Mouse (Mus musculus) liver, embryonic 16.5 days (tissue): Measurements from ENCODE around the gene Bloc1s4. TPM values are rescaled to one million over a fixed set of nuclear protein-coding genes. Genes with fewer than 3 reads are reported as not detected.

Experiments used
- ATAC-seq: fragments of 200-750 bp; cut with Nextera tagmentation; 2 replicates; pipeline ENCODE4 v1.8.0; 2017; ENCODE audit warnings: low read depth, mild to moderate bottlenecking, moderate number of reproducible peaks, moderate library complexity
- H3K27ac ChIP-seq: fragments of 300-500 bp; sonication (generic); 2 replicates; pipeline ENCODE4 v1.5.1; 2014; ENCODE audit warnings: mild to moderate bottlenecking, low read length
- H3K27me3 ChIP-seq: fragments of 300-500 bp; sonication (generic); 2 replicates; pipeline ENCODE4 v1.6.1; 2014; ENCODE audit warnings: low read depth, low read length, mixed read lengths; ENCODE audit not compliant: control insufficient read depth, insufficient read depth
- H3K36me3 ChIP-seq: fragments of 300-500 bp; sonication (generic); 2 replicates; pipeline ENCODE4 v1.6.1; 2014; ENCODE audit warnings: mild to moderate bottlenecking; ENCODE audit not compliant: control insufficient read depth, insufficient read depth
- H3K4me1 ChIP-seq: fragments of 300-500 bp; sonication (generic); 2 replicates; pipeline ENCODE4 v1.6.1; 2014; ENCODE audit warnings: low read depth, low read length, mixed read lengths; ENCODE audit not compliant: control insufficient read depth
- H3K4me2 ChIP-seq: fragments of 300-500 bp; sonication (generic); 2 replicates; pipeline ENCODE4 v1.6.1; 2014; ENCODE audit warnings: low read depth, low read length, mixed read lengths
- H3K4me3 ChIP-seq: fragments of 300-500 bp; sonication (generic); 2 replicates; pipeline ENCODE4 v1.5.1; 2014; ENCODE audit warnings: low read depth, mild to moderate bottlenecking, low read length
- H3K9ac ChIP-seq: fragments of 300-500 bp; sonication (generic); 2 replicates; pipeline ENCODE4 v1.6.1; 2014; ENCODE audit warnings: low read depth, low read length
- H3K9me3 ChIP-seq: fragments of 300-500 bp; sonication (generic); replicated peaks from 2 replicates; pipeline ENCODE4 v1.6.1; 2016; ENCODE audit warnings: low read length; ENCODE audit not compliant: control insufficient read depth
- WGBS: fragments of 180-500 bp; shearing (Covaris S2); extraction: QIAGEN DNeasy Blood & Tissue Kit; methylation state at CpG from one replicate; pipeline ENCODE4 v1.1.7; 2014; ENCODE audit not compliant: insufficient replicate concordance; 5-methylcytosine and 5-hydroxymethylcytosine counted together
- polyA plus RNA-seq: library from polyadenylated mRNA; unstranded; fragments of >200 nt; fragmentation: Nextera tagmentation; extraction: Ambion mirVana; gene quantifications from 2 replicates; pipeline ENCODE4 v1.2.1, GENCODE M21; 2015

The Bloc1s4 gene
- polyA plus RNA-seq, 1 experiment from 2014 or later: 11.3 TPM

DNA sequence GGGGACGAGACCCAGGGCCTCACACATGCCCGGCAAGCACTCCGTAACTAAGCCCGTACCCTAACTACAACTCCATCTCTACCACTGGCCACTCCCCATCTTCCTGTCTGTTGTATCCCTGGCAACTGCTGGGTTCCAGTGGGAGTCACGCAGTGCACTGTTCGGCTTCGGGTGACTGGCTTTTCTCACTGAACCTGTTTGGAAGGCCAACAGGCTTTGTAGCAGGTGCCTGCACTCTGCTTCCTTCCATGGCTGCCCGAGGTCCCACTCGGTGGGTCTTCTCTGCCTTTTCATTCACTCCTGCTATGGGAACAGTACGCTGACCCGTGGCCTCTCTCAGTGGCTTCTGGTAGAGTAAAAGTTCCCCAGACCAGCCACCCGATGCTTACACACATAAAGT lies 22.6 kb downstream of the Bloc1s4 start:
- Histone ChIP-seq H3K36me3 (no peaks in the 10 kb centered on the region), H3K4me2 (0 out of 2 replicates have a peak overlapping the region, but pooled peaks have one; percentile 14), H3K4me1 (peaks cover 55% of the 10 kb centered on the region), H3K4me3 (0 out of 2 replicates have a peak overlapping the region, but pooled peaks have one; percentile 5), H3K27me3 (no peaks in the 10 kb centered on the region), H3K27ac (peak overlapping the region; percentile 86), H3K9me3 (no peaks in the 10 kb centered on the region), H3K9ac (no peak overlapping the region)
- 71% methylated on average over 12 of the region's 12 CpGs for WGBS
- no peak for ATAC-seq

DNA sequence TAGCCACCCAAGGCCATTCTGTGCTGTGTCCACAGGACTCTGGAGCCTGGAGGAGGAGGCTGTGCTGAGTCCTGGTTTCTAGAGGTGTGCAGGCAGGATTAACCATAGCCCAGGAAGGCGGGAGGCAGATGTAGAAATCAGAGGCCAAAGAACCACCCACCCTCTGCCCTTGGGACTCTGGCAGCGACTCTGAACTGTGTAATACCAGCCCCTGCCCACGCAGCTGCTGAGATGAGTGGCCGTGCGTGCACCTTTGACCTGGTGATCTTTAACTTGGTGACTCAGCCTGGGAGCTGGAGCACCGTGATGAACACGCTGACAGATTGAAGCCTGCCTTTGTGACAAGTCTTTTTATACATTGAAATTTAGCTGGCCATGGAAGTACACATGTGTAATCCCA lies 24.2 kb downstream of the Bloc1s4 start:
- H3K27me3 ChIP-seq: no peaks in the 10 kb centered on the region
- peak overlapping the region; percentile 81 for H3K27ac ChIP-seq
- 64% methylated on average over 7 of the region's 7 CpGs for WGBS
- no peaks in the 10 kb centered on the region for H3K9me3 ChIP-seq
- H3K4me3 ChIP-seq: no peak overlapping the region
- no peak overlapping the region for H3K4me2 ChIP-seq
- no peaks in the 10 kb centered on the region for H3K36me3 ChIP-seq
- H3K4me1 ChIP-seq: peaks cover 59% of the 10 kb centered on the region
- peak; percentile 54 for ATAC-seq
- peak overlapping the region; percentile 16; the same call in 1 of the 2 replicates for H3K9ac ChIP-seq

DNA sequence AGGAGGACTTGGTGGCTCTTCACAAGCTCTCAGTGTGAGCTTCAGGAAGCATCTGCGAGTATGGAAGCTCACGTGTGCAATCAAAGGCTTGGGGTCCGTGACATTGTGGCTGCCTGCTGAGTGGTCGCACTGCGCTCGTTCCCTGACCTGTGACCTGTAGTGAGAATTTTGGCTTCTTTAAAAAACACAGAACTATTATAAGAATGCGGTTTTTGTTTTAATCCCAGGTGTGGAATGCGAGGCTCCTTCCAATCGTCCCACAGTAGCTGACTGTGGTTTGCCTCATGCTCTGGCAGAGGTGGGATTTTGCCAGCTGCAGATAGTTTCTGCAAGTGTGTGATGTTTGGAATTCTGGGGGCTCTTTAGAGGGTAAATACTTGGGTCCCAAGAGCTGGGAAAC lies 25.1 kb downstream of the Bloc1s4 start:
- peaks cover 61% of the 10 kb centered on the region for H3K4me1 ChIP-seq
- peak overlapping the region; percentile 98 for H3K27ac ChIP-seq
- no peaks in the 10 kb centered on the region for H3K36me3 ChIP-seq
- H3K4me3 ChIP-seq: no peak overlapping the region
- ATAC-seq: no peak
- H3K4me2 ChIP-seq: no peak overlapping the region
- H3K9me3 ChIP-seq: no peaks in the 10 kb centered on the region
- no peak overlapping the region for H3K9ac ChIP-seq
- H3K27me3 ChIP-seq: no peaks in the 10 kb centered on the region
- WGBS: 82% methylated on average over 9 of the region's 9 CpGs

DNA sequence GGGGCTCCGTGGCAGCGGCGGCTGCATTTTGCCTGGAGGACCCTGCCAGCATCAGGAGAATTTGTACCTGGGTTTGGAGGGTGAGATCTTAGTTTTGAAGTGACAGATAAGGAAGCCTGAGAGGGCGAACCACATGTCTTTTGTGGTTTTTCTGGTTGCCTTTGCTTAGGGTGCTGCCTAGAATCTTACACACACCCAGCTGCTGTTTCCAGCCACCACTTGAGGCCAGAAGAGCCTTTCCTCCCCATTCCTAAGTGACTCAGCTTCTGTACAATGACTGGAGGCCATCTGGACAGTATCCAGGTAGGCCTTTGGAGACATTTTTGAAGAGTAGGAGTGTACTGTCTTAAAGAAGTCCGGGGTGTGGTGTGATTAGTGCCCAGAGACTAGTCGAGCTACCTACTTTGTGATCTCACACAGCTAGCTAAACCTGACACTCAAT lies 26.0 kb downstream of the Bloc1s4 start:
- ATAC-seq: 0 out of 2 replicates have a peak, but pooled peaks have one; percentile 1
- Histone ChIP-seq H3K4me3 (no peak overlapping the region), H3K4me2 (peak overlapping the region; percentile 74), H3K27ac (peak overlapping the region; percentile 98), H3K27me3 (no peaks in the 10 kb centered on the region), H3K9ac (peak overlapping the region; percentile 63), H3K4me1 (peaks cover 69% of the 10 kb centered on the region), H3K9me3 (no peaks in the 10 kb centered on the region), H3K36me3 (no peaks in the 10 kb centered on the region)
- WGBS: 22% methylated on average over 6 of the region's 6 CpGs

DNA sequence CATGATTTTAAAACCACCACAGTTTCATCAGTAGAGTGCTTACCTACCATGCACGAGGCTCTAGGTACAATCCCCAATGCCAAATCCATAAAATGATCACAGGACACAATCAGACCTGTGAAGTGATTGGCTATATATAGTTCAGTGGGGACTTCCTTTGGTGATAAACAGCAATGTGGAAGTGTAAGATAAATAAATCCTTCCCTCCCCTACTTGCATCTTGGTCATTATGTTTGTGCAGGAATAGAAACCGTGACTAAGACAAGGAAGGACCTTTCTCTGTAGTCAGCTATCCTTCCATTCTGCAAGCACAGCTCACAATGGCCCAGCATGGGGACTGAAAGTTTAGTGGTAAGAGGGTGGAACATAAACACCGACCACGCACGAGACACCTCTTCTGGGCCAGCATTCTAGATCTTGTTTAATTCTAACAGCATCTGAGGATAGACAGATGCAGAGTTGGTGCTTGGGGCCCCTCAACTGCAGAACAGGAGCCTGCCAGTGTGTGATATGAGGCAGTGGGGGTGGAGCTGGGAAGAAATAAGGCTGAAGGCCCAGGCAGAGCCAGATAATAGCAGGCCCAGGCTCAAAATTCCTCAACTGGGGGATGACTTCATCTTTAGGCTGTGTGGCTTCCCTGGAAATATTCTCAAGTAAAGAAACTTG lies 27.6 kb downstream of the Bloc1s4 start:
- Histone ChIP-seq H3K4me2 (peak overlapping the region; percentile 74), H3K27ac (peak overlapping the region; percentile 98), H3K9ac (peak overlapping the region; percentile 63), H3K4me1 (peaks cover 67% of the 10 kb centered on the region), H3K9me3 (no peaks in the 10 kb centered on the region), H3K27me3 (no peaks in the 10 kb centered on the region), H3K4me3 (peak overlapping the region; percentile 39), H3K36me3 (no peaks in the 10 kb centered on the region)
- 19% methylated on average over 5 of the region's 5 CpGs for whole genome bisulfite sequencing
- peak; percentile 90 for ATAC-seq

DNA sequence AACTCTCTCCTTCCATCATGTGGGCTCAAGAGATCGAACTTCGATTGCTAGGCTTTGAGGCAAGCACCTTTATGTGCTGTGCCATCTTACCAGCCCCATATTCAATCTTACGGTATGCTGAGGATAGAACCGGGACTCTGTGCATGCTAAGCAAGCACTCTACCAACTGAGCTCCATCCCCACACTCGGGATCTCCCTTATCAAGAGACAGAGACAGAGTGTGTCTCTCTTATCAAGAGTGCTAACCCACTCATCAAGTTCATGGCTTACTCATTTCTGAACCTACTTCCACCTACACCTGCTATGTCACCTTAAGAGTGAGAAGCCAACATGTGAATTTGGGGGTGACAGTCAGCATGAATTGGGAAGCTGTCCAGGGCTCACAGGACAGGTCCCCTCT lies 28.2 kb downstream of the Bloc1s4 start:
- peak; percentile 46 for ATAC-seq
- Histone ChIP-seq H3K9me3 (no peaks in the 10 kb centered on the region), H3K27me3 (no peaks in the 10 kb centered on the region), H3K9ac (peak overlapping the region; percentile 53), H3K4me2 (peak overlapping the region; percentile 74), H3K4me3 (peak overlapping the region; percentile 39), H3K27ac (peak overlapping the region; percentile 98), H3K36me3 (no peaks in the 10 kb centered on the region), H3K4me1 (peaks cover 67% of the 10 kb centered on the region)
- 46% methylated on average over 5 of the region's 5 CpGs for WGBS

DNA sequence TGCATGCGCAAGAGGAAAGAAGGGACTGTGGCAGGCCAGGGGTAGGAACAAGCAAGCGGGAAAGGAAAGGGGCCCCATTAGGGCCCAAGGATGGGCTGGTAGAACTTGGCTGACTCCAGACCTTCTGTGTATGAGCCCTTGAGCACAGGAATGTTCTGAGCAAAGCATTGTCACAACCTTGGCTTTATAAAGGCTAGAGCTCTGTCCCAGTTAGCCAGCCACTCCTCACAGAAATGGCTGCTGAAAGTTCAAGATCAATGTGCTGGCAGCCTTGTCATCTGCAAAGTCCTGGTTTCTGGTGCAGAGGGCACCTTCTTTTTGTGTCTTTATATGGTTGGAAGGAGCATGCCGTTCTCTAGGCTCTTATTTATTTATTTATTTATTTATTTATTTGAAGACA lies 28.8 kb downstream of the Bloc1s4 start:
- Histone ChIP-seq H3K4me1 (peaks cover 72% of the 10 kb centered on the region), H3K36me3 (no peaks in the 10 kb centered on the region), H3K4me2 (peak overlapping the region; percentile 74), H3K9me3 (no peaks in the 10 kb centered on the region), H3K27me3 (no peaks in the 10 kb centered on the region), H3K9ac (peak overlapping the region; percentile 46), H3K4me3 (no peak overlapping the region), H3K27ac (peak overlapping the region; percentile 98)
- WGBS: 75% methylated on average over 3 of the region's 3 CpGs
- no peak for ATAC-seq

DNA sequence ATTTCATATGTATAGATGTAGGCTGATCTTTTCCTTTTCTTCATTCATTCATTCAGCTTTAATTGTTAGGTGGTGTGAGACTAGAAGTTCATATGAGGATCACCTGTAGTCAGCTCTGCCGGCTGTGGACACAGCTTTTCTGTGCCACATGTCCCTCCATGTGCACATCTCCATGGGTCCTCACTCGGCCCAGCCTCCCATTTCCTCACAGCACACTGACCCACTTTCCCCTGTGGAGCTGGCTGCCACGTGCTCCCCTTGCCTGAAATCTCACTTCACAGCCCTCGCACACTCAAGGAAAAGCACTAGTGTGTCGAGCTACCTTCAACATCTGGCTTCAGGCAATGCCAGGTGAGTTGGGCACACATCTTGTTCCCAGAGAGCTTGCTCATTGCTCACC lies 29.3 kb downstream of the Bloc1s4 start:
- peak overlapping the region; percentile 74 for H3K4me2 ChIP-seq
- H3K9ac ChIP-seq: peak overlapping the region; percentile 46
- H3K4me1 ChIP-seq: peaks cover 75% of the 10 kb centered on the region
- no peak overlapping the region for H3K4me3 ChIP-seq
- no peaks in the 10 kb centered on the region for H3K36me3 ChIP-seq
- no peak for ATAC-seq
- H3K27me3 ChIP-seq: no peaks in the 10 kb centered on the region
- peak overlapping the region; percentile 98 for H3K27ac ChIP-seq
- WGBS: 77% methylated on average over 5 of the region's 5 CpGs
- H3K9me3 ChIP-seq: no peaks in the 10 kb centered on the region

DNA sequence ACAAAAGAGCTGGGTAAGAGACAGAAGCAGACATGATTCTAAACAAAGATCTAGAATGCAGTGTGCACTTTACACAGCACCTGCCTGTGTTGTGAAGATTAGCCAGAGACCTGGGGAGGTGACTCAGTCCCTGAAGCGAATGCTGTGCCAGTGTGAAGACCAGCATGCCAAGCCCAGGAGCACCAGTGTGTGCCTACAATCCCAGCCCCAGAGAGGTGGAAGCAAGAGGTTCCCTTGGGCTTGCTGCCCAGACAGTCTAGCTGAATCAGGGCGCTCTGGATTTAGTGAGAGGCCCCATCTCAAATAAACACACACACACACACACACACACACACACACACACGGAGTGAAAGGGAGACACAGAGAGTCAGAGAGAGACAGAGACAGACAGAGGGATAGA lies 30.6 kb downstream of the Bloc1s4 start:
- H3K36me3 ChIP-seq: no peaks in the 10 kb centered on the region
- no peaks in the 10 kb centered on the region for H3K27me3 ChIP-seq
- WGBS: 53% methylated on average over 3 of the region's 3 CpGs
- peaks cover 74% of the 10 kb centered on the region for H3K4me1 ChIP-seq
- no peak overlapping the region for H3K4me2 ChIP-seq
- no peak overlapping the region for H3K4me3 ChIP-seq
- H3K9ac ChIP-seq: no peak overlapping the region
- no peak for ATAC-seq
- no peak overlapping the region for H3K27ac ChIP-seq
- H3K9me3 ChIP-seq: no peaks in the 10 kb centered on the region
